Mouse (Mus musculus) liver, embryonic 15.5 days (tissue): ENCODE measurements at regions not wholly inside any gene's neighbourhood (a gene's known extent, or its start where the extent isn't known, plus 50 kb on each side); places are given as distances from the start of the nearest gene placed in this dataset.

Experiments
- ATAC-seq: fragments of 200-750 bp; cut with Nextera tagmentation; 2 replicates; pipeline ENCODE4 v1.8.0; 2017; ENCODE audit warnings: moderate number of reproducible peaks, mild to moderate bottlenecking, moderate library complexity; ENCODE audit not compliant: insufficient read depth
- H3K27ac ChIP-seq: fragments of 300-500 bp; sonication (generic); replicated peaks from 2 replicates; pipeline ENCODE4 v1.5.1; 2015; ENCODE audit warnings: mild to moderate bottlenecking, inconsistent platforms
- H3K27me3 ChIP-seq: fragments of 300-500 bp; sonication (generic); 2 replicates; pipeline ENCODE4 v1.6.1; 2015; ENCODE audit warnings: mild to moderate bottlenecking, inconsistent platforms
- H3K36me3 ChIP-seq: fragments of 300-500 bp; sonication (generic); replicated peaks from 2 replicates; pipeline ENCODE4 v1.6.1; 2015; ENCODE audit warnings: moderate library complexity, mild to moderate bottlenecking, inconsistent platforms
- H3K4me1 ChIP-seq: fragments of 300-500 bp; sonication (generic); replicated peaks from 2 replicates; pipeline ENCODE4 v1.6.1; 2015; ENCODE audit warnings: inconsistent platforms
- H3K4me2 ChIP-seq: fragments of 300-500 bp; sonication (generic); 2 replicates; pipeline ENCODE4 v1.6.1; 2015; ENCODE audit warnings: moderate library complexity, mild to moderate bottlenecking, inconsistent platforms
- H3K4me3 ChIP-seq: fragments of 300-500 bp; sonication (generic); replicated peaks from 2 replicates; pipeline ENCODE4 v1.5.1; 2015; ENCODE audit warnings: mild to moderate bottlenecking, inconsistent platforms
- H3K9ac ChIP-seq: fragments of 300-500 bp; sonication (generic); 2 replicates; pipeline ENCODE4 v1.6.1; 2015; ENCODE audit warnings: moderate library complexity, mild to moderate bottlenecking, inconsistent platforms
- H3K9me3 ChIP-seq: fragments of 300-500 bp; sonication (generic); replicated peaks from 2 replicates; pipeline ENCODE4 v1.6.1; 2016; ENCODE audit warnings: inconsistent platforms
- WGBS: fragments of 180-500 bp; shearing (Covaris S2); methylation state at CpG from one replicate; pipeline ENCODE4 v1.1.7; 2015; ENCODE audit warnings: mixed read lengths; ENCODE audit not compliant: insufficient replicate concordance; 5-methylcytosine and 5-hydroxymethylcytosine counted together

GRCm38 (mm10) chr1:121243576-121243975 is 88.8 kb downstream of the Insig2 start:
- H3K9me3 ChIP-seq = no peaks in the 10 kb centered on the region
- H3K27me3 ChIP-seq = no peaks in the 10 kb centered on the region
- no peak overlapping the region for H3K4me2 ChIP-seq
- no peak overlapping the region for H3K27ac ChIP-seq
- H3K9ac ChIP-seq = no peak overlapping the region
- no peaks in the 10 kb centered on the region for H3K36me3 ChIP-seq
- ATAC-seq = no peak
- WGBS = 47% methylated on average over 6 of the region's 6 CpGs
- no peaks in the 10 kb centered on the region for H3K4me1 ChIP-seq
- H3K4me3 ChIP-seq = no peak overlapping the region

GRCm38 (mm10) chr1:121247556-121247955 is 84.8 kb downstream of the Insig2 start:
- H3K36me3 ChIP-seq = no peaks in the 10 kb centered on the region
- H3K4me3 ChIP-seq = no peak overlapping the region
- no peaks in the 10 kb centered on the region for H3K9me3 ChIP-seq
- no peak overlapping the region for H3K4me2 ChIP-seq
- no peak overlapping the region for H3K9ac ChIP-seq
- H3K4me1 ChIP-seq = no peaks in the 10 kb centered on the region
- WGBS = 32% methylated on average over 2 of the region's 2 CpGs
- no peaks in the 10 kb centered on the region for H3K27me3 ChIP-seq
- no peak overlapping the region for H3K27ac ChIP-seq
- no peak for ATAC-seq

- no peak for ATAC-seq
- no peaks in the 10 kb centered on the region for H3K4me1 ChIP-seq
- no peak overlapping the region for H3K4me3 ChIP-seq
- H3K27ac ChIP-seq = no peak overlapping the region
- H3K9ac ChIP-seq = no peak overlapping the region
- H3K27me3 ChIP-seq = no peaks in the 10 kb centered on the region
- no peaks in the 10 kb centered on the region for H3K36me3 ChIP-seq
- H3K4me2 ChIP-seq = no peak overlapping the region
- WGBS = 22% methylated on average over 1 of the region's 1 CpGs
- H3K9me3 ChIP-seq = no peaks in the 10 kb centered on the region
These were observed 83.3 kb downstream of the Insig2 start for GRCm38 (mm10) chr1:121249081-121249480.

DNA sequence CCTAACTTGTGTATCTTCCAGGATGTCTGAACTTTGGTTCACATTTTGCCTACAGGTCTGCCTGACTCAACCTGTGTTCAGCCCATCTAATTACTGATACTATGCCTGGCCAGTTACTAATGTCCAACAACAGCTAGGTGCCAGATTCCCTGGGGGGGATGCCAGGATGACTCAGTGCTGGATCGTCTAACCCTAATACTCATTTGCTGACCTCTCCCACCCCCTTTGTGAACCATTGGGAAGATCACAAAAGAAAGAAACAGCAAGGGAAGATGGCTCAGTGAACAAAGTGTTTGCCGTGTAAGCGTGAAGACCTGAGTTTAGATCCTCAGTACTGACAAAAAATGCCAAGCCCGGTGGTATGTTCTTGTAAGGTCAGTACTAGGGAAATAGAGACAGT is 81.7 kb downstream of the Insig2 start:
- Histone ChIP-seq H3K27me3 (no peaks in the 10 kb centered on the region), H3K9me3 (no peaks in the 10 kb centered on the region), H3K4me3 (no peak overlapping the region), H3K9ac (no peak overlapping the region), H3K36me3 (no peaks in the 10 kb centered on the region), H3K4me1 (no peaks in the 10 kb centered on the region), H3K27ac (no peak overlapping the region), H3K4me2 (no peak overlapping the region)
- no peak for ATAC-seq
- WGBS = 64% methylated on average over 4 of the region's 4 CpGs

GRCm38 (mm10) chr1:121252056-121252455 is 80.3 kb downstream of the Insig2 start:
- Histone ChIP-seq H3K4me3 (no peak overlapping the region), H3K4me2 (no peak overlapping the region), H3K27ac (no peak overlapping the region), H3K4me1 (no peaks in the 10 kb centered on the region), H3K9me3 (no peaks in the 10 kb centered on the region), H3K9ac (no peak overlapping the region), H3K36me3 (no peaks in the 10 kb centered on the region), H3K27me3 (no peaks in the 10 kb centered on the region)
- ATAC-seq = no peak
- 65% methylated on average over 7 of the region's 7 CpGs for WGBS

- 63% methylated on average over 9 of the region's 9 CpGs for WGBS
- H3K36me3 ChIP-seq = no peaks in the 10 kb centered on the region
- no peak overlapping the region for H3K4me3 ChIP-seq
- no peaks in the 10 kb centered on the region for H3K9me3 ChIP-seq
- no peaks in the 10 kb centered on the region for H3K27me3 ChIP-seq
- ATAC-seq = no peak
- H3K4me1 ChIP-seq = no peaks in the 10 kb centered on the region
- H3K9ac ChIP-seq = no peak overlapping the region
- no peak overlapping the region for H3K27ac ChIP-seq
- H3K4me2 ChIP-seq = no peak overlapping the region
These were observed 78.2 kb downstream of the Insig2 start for GRCm38 (mm10) chr1:121254196-121254595.
